Comparison of ENCODE assay signal across 9 mouse cellular contexts in the genomic region with DNA sequence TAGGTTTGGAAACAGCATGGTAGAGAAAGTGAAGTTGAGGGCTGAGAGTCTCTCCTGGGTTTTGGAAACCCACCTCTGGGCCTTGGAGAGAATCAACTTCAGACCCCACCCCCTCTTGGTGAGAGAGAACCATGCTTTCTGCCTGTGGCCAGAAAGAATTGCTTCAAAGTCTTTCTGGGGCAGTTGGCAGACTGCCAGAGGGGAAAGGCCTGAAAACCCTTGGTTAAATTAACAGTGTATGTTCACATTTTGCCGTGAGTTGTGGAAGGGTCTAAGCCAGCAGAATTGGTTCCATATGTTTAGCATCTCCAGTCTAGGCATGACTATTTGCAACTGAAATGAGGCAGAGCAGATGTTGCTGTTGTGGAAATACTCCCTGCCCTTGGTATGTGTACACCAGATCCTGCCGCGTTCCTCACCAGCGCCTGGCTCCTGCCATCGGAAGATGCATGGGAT. TPM values are rescaled to one million over a fixed set of nuclear protein-coding genes. Genes with fewer than 3 reads are reported as not detected.
A peak's percentile ranks its signal among the peaks of the same experiment; 100 is the strongest.
DNase-seq lines count a peak whose midpoint lies in the region; ATAC-seq lines count a peak whose summit lies in the region.
"Had no signal": no experiment of that assay in that cellular context is flagged by ENCODE, and none has a peak within 500 bp of the region (broad histone marks: within the 10 kb centered on the region; RNA-seq: fewer than 3 reads in every experiment).

No protein-coding gene starts in this region.

- H3K9ac ChIP-seq in forebrain, embryonic 14.5 days (ENCODE audit: low read length): no peak overlapping the region
- no peak overlapping the region for H3K9ac ChIP-seq in forebrain, embryonic 13.5 days

- peak; percentile 65 for DNase-seq in forebrain, embryonic 14.5 days (ENCODE audit: low spot score)
- DNase-seq in 3T3-L1 (ENCODE audit: low read depth, low spot score): peak; percentile 89
- DNase-seq in heart, postnatal 14 days: peak; percentile 27 to 34
- DNase-seq in kidney, postnatal 25 days: peak; percentile 84 to 88
- peak; percentile 72 for DNase-seq in neural tube, embryonic 10.5 days (ENCODE audit: extremely low spot score, low spot score)
- no peak for DNase-seq in urinary bladder, postnatal 25 days (ENCODE audit: low spot score)
- DNase-seq in gastrocnemius, adult 18-20 months (ENCODE audit: low spot score): no peak

- WGBS in forebrain, embryonic 14.5 days: 46% methylated on average over 5 of the region's 5 CpGs
- WGBS in forebrain, embryonic 13.5 days: 65% methylated on average over 5 of the region's 5 CpGs

- no peak overlapping the region for H3K4me3 ChIP-seq in forebrain, embryonic 14.5 days (ENCODE audit: low read depth, low read length)
- no peak overlapping the region for H3K4me3 ChIP-seq in forebrain, embryonic 13.5 days

- H3K4me2 ChIP-seq in forebrain, embryonic 14.5 days (ENCODE audit: low read length): no peak overlapping the region
- H3K4me2 ChIP-seq in forebrain, embryonic 13.5 days: no peak overlapping the region

- no peaks in the 10 kb centered on the region for H3K36me3 ChIP-seq in forebrain, embryonic 14.5 days (ENCODE audit: control insufficient read depth, insufficient read depth, low read length)
- no peaks in the 10 kb centered on the region for H3K36me3 ChIP-seq in forebrain, embryonic 13.5 days (ENCODE audit: poor library complexity, severe bottlenecking)

- H3K27ac ChIP-seq in forebrain, embryonic 14.5 days (ENCODE audit: low read depth, low read length): no peak overlapping the region
- H3K27ac ChIP-seq in forebrain, embryonic 13.5 days: no peak overlapping the region

- H3K9me3 ChIP-seq in forebrain, embryonic 14.5 days (replicated peaks; ENCODE audit: control insufficient read depth, low read length): no peaks in the 10 kb centered on the region
- no peaks in the 10 kb centered on the region for H3K9me3 ChIP-seq in forebrain, embryonic 13.5 days (replicated peaks)

- no peak for ATAC-seq in forebrain, embryonic 14.5 days
- ATAC-seq in forebrain, embryonic 13.5 days: no peak

- intact Hi-C loops in heart, postnatal 14 days (cut with DNase I): no loop called here

- no peaks in the 10 kb centered on the region for H3K27me3 ChIP-seq in forebrain, embryonic 14.5 days (replicated peaks; ENCODE audit: control insufficient read depth, insufficient read depth, low read length)
- H3K27me3 ChIP-seq in forebrain, embryonic 13.5 days: no peaks in the 10 kb centered on the region
- H3K27me3 ChIP-seq: CH12.LX had no signal

- H3K4me1 ChIP-seq in forebrain, embryonic 14.5 days (ENCODE audit: control insufficient read depth, insufficient read depth, low read length): peaks cover 6% of the 10 kb centered on the region; the same call in 1 of the 2 replicates
- H3K4me1 ChIP-seq in forebrain, embryonic 13.5 days: peaks cover 19% of the 10 kb centered on the region

RNA-seq across cellular contexts. Expression of a gene that starts 14.8 kb away (rescaled TPM):
- 0.62 and 1.1 TPM in 2 replicates for polyA plus RNA-seq in forebrain, embryonic 14.5 days (2014; fragmentation: Nextera tagmentation; extraction: Ambion mirVana)
- 0.56 and 0.88 TPM in 2 replicates for polyA plus RNA-seq in forebrain, embryonic 13.5 days (2015; fragmentation: Nextera tagmentation; extraction: Ambion mirVana)
- 1 to 10 TPM; 6.5 to 8.0 TPM for total RNA-seq in heart, postnatal 14 days (2021)
- total RNA-seq in gastrocnemius, adult 18-20 months (2021): 1 to 10 TPM; 2.2 to 2.8 TPM

RNA-seq across cellular contexts. Expression of a gene that starts 26.4 kb away (rescaled TPM):
- polyA plus RNA-seq in forebrain, embryonic 14.5 days (2014; fragmentation: Nextera tagmentation; extraction: Ambion mirVana): 54.6 and 57.9 TPM in 2 replicates
- polyA plus RNA-seq in forebrain, embryonic 13.5 days (2015; fragmentation: Nextera tagmentation; extraction: Ambion mirVana): 57.5 and 65.6 TPM in 2 replicates
- 10 to 100 TPM; 50.6 to 51.0 TPM for total RNA-seq in heart, postnatal 14 days (2021)
- total RNA-seq in gastrocnemius, adult 18-20 months (2021): 10 to 100 TPM; 30.0 to 31.1 TPM

Comparison
In these comparisons a context has a peak if more than half of its experiments do, and no peak if none do; other contexts are left out.
1. DNase-seq: peak in forebrain, embryonic 14.5 days (single experiment), 3T3-L1 (single experiment), heart, postnatal 14 days (2 of 2), kidney, postnatal 25 days (2 of 2) and neural tube, embryonic 10.5 days (single experiment); none in urinary bladder, postnatal 25 days (single experiment) and gastrocnemius, adult 18-20 months (single experiment).